Mouse (Mus musculus) heart, postnatal 25 days (tissue): Measurements from ENCODE around the gene Prkd2. TPM values are rescaled to one million over a fixed set of nuclear protein-coding genes. Genes with fewer than 3 reads are reported as not detected.

Source experiments
- DNase-seq: peaks from one replicate; pipeline ENCODE4 v3.0.0; 2022; ENCODE audit warnings: low spot score
- intact Hi-C: fragments of 180-260 bp; cut with DNase I; formaldehyde crosslinking; loops from one replicate; pipeline ENCODE4 v1.15.1; 2025
- total RNA-seq, 2 experiments: library from RNA; stranded (reverse); gene quantifications; 2 replicates each; pipeline ENCODE4 v1.2.3; 2021

Gene Prkd2
- total RNA-seq, 2 experiments from 2014 or later, result 18.0 to 22.9 TPM

GRCm38 (mm10) chr7:16851636-16852035 is 8.9 kb downstream of the Prkd2 start:
- intact Hi-C loops, result no loop called here
- DNase-seq, result no peak

DNA sequence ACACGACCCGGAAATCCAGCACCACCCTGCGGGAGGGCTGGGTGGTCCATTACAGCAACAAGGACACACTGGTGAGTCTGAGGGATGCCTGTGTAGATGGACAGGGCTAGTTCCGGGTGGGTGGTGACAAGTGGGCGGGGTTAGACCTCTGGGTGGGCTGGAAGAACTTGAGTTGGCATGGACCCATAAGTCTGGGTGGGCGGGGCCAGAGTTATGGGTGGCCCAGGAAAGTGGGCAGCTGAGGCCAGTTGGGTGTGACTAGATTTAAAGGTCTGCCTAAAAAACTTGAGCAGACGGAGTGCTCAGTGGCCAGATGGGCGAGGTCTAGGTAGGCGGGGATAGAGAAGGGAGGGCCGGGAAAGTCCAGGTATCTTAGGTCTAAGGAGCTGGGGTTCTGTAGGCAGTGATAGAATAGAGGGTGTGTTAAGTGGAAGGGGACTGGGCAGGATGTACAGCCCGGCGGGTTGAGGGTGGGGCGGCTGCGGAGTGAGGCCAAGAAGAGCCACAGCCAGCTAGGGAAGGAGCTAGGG is 10.7 kb downstream of the Prkd2 start:
- intact Hi-C loops, result no loop called here
- DNase-seq, result no peak

DNA sequence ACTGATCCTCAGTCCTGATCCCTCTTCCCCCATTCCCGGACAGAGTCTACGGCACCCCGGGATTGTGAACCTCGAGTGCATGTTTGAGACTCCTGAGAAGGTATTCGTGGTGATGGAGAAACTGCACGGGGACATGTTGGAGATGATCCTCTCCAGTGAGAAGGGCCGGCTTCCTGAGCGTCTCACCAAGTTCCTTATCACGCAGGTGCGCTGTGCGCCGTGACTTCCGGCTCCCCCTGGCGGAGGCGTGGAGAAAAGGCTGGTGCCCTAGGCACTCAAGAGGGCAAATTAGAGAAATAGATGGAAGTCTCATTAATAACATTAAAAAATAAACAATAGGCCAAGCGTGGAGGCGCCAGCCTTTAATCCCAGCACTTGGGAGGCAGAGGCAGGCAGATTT is 15.6 kb downstream of the Prkd2 start:
- DNase-seq, result no peak
- intact Hi-C loops, result loop anchor here (2.0 kb wide), 1 partner anchor 32 kb away; no protein-coding TSS in a partner anchor

DNA sequence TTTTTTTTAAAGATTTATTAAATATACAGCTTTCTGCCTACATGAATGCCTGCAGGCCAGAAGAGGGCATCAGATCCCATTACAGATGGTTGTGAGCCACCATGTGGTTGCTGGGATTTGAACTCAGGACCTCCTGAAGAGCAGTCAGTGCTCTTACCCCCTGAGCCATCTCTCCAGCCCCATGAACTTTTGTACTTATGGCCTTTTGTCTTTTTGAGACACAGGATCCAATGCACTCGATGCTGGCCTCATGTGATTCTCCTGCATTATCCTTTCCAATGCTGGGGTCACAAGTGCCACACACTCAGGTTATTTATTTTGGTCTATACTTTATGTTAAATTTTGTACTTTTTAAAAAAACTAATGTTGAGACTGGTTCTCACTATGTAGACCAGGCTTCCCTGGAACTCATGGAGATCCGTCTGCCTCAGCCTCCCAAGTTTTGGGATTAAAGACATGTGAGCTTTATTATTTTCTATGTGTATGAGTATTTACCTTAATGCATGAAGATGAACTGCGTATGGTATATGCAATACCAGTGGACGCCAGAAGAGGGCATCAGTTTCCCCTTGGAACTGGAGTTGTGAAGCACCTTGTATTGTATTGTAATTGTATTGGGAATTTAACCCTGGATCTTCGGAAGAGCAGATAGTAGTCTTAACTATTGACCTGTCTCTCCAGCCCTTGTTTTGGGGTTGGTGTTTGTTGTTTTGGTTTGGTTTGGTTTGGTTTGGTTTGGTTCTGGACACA is 17.4 kb downstream of the Prkd2 start:
- DNase-seq, result no peak
- intact Hi-C loops, result loop anchor here (2.0 kb wide), 1 partner anchor 33 kb away; no protein-coding TSS in a partner anchor

GRCm38 (mm10) chr7:16867488-16867887 is 24.8 kb downstream of the Prkd2 start:
- DNase-seq, result no peak
- intact Hi-C loops, result no loop called here

GRCm38 (mm10) chr7:16869497-16869896 is 26.8 kb downstream of the Prkd2 start:
- intact Hi-C loops, result no loop called here
- no peak for DNase-seq

GRCm38 (mm10) chr7:16871600-16871999 is 28.9 kb downstream of the Prkd2 start:
- no peak for DNase-seq
- intact Hi-C loops, result no loop called here

DNA sequence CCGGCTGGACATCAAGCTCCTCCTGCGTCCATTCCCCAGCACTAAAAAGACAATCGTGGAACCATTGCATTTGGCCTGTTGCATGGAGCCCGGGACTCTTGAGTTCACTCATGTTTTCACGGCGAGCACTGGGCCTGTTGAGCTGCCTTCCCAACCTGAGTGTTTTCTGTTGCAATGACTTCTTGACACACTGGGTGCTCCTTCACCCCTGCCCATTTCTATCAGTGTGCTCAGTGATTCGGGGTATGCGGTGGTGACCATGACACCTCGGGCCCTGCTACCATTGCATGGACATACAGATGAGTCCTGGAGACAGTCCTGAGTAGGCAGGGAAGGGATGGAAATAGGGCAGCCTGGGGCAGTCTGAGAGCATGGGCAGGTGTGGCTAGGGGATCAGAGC is 29.8 kb downstream of the Prkd2 start:
- no peak for DNase-seq

GRCm38 (mm10) chr7:16873392-16873791 is 30.7 kb downstream of the Prkd2 start:
- no peak for DNase-seq
- intact Hi-C loops, result loop anchor here (2.0 kb wide), 1 partner anchor 41 kb away; no protein-coding TSS in a partner anchor

More for the DNA sequence above, 29.8 kb downstream of the Prkd2 start:
- intact Hi-C loops, result loop anchor here (2.0 kb wide), 1 partner anchor 42 kb away; no protein-coding TSS in a partner anchor

DNA sequence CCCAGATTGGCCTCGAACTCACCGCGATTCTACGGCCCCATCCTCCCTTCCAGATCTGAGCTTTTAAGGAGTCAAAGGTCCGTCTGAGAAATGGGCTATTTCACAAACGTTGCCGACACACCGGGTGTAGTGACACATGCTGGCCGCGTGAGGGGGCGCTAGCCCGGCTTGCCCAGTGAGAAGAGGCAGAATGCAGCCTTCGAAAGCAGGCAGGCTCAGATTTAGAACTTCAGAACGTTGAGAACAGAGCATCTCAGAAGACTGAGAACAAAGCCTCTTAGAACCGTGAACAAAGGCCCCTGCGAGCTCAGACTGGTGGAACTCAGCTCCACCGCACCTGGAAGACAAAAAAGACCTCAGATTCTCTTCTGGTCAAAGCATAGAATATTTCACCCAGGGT is 31.5 kb downstream of the Prkd2 start:
- DNase-seq, result peak; percentile 58
- intact Hi-C loops, result loop anchor here (1.0 kb wide), 1 partner anchor 18 kb away; no protein-coding TSS in a partner anchor

DNA sequence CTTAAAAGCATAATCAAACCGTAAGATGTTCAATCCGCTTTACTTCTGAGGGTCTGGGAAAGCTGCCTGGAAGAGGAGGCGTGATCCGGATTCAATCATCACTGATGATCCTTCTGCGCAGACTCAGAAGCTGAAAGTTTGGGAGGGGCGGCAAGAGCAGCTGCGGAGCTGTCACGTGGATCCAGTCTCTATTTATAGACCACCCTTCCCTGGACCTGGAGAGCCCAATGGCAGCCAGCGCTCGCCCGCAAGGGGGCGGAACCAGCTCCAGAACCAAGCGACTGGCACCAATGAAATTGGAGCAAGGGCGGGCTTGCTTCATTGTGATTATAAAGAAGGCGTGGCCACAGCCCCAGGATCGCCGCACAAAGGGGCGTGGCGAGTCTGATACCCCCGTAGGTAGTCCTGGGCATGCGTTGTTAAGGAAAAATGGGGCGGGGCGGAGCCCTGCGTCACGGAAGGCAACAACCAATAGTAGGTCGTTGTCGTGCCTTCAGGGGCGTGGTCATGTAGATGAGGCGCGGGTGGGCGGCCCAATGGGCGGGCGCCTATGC is 32.1 kb downstream of the Prkd2 start:
- intact Hi-C loops, result loop anchor here (1.0 kb wide), 1 partner anchor 17 kb away; no protein-coding TSS in a partner anchor
- DNase-seq, result peak; percentile 100

DNA sequence AGATGAGACGGTGACA is 32.4 kb downstream of the Prkd2 start, which contains the start of gene Dact3:
Gene Dact3, plus strand, starts transcription at position 8 of the 16 bp plus-strand sequence.
- no peak for DNase-seq
- intact Hi-C loops, result no loop called here

DNA sequence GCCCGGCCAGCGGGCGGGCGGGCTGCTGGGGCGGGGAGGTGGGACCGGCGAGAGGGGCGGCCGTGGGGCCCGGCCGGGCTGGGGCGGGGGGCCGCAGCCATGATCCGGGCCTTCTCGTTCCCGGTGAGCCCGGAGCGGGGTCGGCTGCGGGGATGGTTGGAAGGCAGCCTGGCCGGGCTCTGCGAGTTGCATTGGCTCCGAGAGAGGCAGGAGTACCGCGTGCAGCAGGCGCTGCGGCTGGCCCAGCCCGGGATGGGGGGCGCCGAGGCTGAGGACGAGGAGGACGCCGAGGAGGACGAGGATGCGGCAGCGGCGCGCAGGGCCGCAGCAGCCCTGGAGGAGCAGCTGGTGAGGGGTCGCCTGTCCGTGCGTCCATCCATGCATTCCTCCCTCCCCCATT is 32.6 kb downstream of the Prkd2 start:
- intact Hi-C loops, result no loop called here
- no peak for DNase-seq

GRCm38 (mm10) chr7:16876006-16876405 is 33.3 kb downstream of the Prkd2 start:
- no peak for DNase-seq
- intact Hi-C loops, result no loop called here

DNA sequence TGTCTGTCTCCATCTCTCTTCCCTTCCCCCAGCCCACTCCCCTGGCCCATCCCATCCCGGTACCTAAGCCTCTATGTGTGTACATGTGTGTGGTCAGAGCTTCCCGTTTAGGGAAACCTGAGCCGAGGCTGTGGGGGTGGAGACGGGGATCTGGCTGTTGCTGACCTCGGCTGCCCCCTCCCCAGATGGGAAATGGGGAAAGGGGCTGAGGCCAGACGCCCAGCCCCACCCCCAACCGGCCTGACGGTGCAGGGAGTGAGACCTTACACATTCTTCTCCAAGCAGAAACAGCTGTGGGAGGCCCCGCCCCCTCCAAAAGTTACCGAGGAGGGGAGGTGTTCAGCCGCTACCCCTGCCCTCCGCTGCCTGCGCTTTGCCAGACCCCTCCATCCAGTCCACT is 33.9 kb downstream of the Prkd2 start:
- no peak for DNase-seq
- intact Hi-C loops, result no loop called here

GRCm38 (mm10) chr7:16877717-16878116 is 35.0 kb downstream of the Prkd2 start:
- no peak for DNase-seq
- intact Hi-C loops, result no loop called here

DNA sequence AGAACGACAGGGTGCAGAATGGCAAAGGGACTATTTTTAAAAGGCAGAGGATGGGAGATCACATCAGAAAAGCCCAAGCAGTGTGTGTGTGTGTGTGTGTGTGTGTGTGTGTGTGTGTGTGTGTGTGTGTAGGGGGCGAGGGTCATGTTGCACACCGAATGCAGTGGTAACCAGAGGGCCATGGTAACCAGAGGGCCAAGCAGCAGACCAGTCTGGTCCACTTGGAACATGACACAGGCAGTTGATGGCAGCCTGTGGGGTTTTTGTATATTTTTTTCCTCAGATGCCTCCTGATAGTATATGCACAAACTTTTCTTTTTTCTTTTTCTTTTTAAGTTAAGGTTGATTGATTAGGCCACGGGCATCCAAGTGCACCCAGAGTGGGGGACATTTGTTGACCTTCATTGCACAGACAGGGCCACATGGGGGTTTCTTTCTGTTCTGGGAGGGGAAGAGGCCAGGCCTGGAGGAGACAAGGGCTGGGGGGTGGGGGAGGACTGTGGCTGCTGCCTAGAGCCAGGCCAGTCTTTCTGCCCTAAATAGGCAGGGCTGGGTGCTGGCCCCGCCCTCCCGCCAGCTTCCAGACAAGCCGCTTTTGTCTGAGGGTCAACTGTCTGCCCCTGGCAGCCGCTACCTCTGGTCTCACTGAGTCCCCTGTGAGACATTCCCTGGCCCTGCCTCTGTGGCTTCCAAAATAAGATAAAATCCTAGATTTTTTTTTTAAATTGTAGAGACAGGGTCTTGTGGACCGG is 37.3 kb downstream of the Prkd2 start:
- DNase-seq, result peak; percentile 73
- intact Hi-C loops, result no loop called here

DNA sequence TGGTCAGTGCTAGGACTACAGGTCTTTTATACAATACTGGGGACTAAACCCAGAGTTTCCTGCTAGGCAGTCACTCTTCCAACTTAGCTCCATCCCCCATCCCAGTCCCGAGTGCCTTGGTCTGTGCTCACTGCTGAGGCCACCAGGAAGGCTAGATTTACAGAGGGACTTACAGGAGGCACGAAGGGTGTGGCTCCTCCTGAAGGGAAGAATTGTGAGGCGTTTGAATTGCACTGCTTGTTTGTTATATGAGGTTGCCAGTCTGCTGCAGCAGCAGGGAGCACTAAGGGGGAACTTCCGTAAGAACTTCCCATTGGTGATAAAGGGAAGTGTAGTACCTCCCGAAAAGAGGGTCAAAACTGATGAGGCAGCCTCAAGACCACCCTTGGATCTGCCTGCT is 37.9 kb downstream of the Prkd2 start:
- no peak for DNase-seq
- intact Hi-C loops, result no loop called here

GRCm38 (mm10) chr7:16883162-16883561 is 40.5 kb downstream of the Prkd2 start:
- intact Hi-C loops, result no loop called here
- DNase-seq, result no peak

DNA sequence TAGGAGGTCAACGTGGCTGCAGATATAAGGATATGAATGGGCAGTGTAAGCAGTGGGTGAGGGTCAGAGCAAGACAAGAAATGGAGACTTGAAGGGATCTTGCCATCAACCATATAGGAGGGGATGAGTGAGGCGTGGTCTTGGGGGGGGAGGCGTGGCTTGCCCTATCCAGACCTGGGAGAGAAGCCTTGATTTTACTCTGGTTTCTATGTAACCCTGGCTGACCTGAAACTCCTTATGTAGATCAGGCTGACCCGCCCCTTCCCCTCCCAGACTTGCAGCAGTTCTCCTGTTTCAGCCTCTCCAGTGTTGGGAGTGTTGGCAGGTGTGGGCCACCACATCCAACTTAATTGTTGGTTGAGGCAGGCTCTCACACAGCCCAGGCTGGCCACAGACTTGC is 41.6 kb downstream of the Prkd2 start:
- DNase-seq, result no peak
- intact Hi-C loops, result no loop called here

- intact Hi-C loops, result no loop called here
- no peak for DNase-seq
Measured at GRCm38 (mm10) chr7:16885271-16885776, 42.6 kb downstream of the Prkd2 start.
